Comparison of ENCODE assay signal across 18 mouse cellular contexts in genomic region chr12:40728373-40728772, GRCm38 (mm10).
A peak's percentile ranks its signal among the peaks of the same experiment; 100 is the strongest.
DNase-seq lines count a peak whose midpoint lies in the region; TF ChIP-seq lines count a peak whose summit lies in the region.
"Had no signal": no experiment of that assay in that cellular context is flagged by ENCODE, and none has a peak within 500 bp of the region (broad histone marks: within the 10 kb centered on the region; RNA-seq: fewer than 3 reads in every experiment).

No protein-coding gene starts in this region.

- no peak for TF ChIP-seq POLR2A in heart, adult 2 months (IDR thresholded peaks at IDR 0.05; ENCODE audit: insufficient read depth, low read depth, low read length)

- H3K79me2 ChIP-seq in heart, adult 2 months (replicated peaks; ENCODE audit: control insufficient read depth, insufficient read depth, low read length): no peaks in the 10 kb centered on the region

- H3K36me3 ChIP-seq in heart, adult 2 months (ENCODE audit: control insufficient read depth, insufficient read depth, low read length): no peaks in the 10 kb centered on the region; the same call in none of the 2 replicates
- H3K36me3 ChIP-seq in heart, embryonic 10.5 days: no peaks in the 10 kb centered on the region
- H3K36me3 ChIP-seq: embryonic facial prominence, embryonic 10.5 days; G1E had no signal

- H3K9ac ChIP-seq in heart, adult 2 months (ENCODE audit: low read depth, low read length): no peak overlapping the region
- H3K9ac ChIP-seq: forebrain, embryonic 13.5 days; forebrain, postnatal 0 days; hindbrain, embryonic 13.5 days had no signal

- no peaks in the 10 kb centered on the region for H3K9me3 ChIP-seq in heart, embryonic 10.5 days
- H3K9me3 ChIP-seq: embryonic facial prominence, embryonic 10.5 days; forebrain, embryonic 13.5 days; G1E; hindbrain, embryonic 13.5 days had no signal

- H3K4me1 ChIP-seq in heart, adult 2 months (ENCODE audit: control insufficient read depth, insufficient read depth, low read length): peaks cover 2% of the 10 kb centered on the region; the same call in 1 of the 2 replicates
- H3K4me1 ChIP-seq in heart, embryonic 10.5 days: no peaks in the 10 kb centered on the region
- H3K4me1 ChIP-seq: embryonic facial prominence, embryonic 10.5 days; forebrain, embryonic 13.5 days; hindbrain, embryonic 13.5 days had no signal

- no peak for DNase-seq in heart, adult 2 months
- DNase-seq in heart, embryonic 10.5 days (ENCODE audit: low spot score): no peak
- DNase-seq in layer of hippocampus, adult 2 months (ENCODE audit: low spot score in 2 of 2): no peak
- no peak for DNase-seq in layer of hippocampus, postnatal 25 days (ENCODE audit: extremely low spot score in 1 of 2, low spot score in 1 of 2)
- DNase-seq in brain, adult 2 months (ENCODE audit: low read depth, low spot score): peak; percentile 60
- DNase-seq in B cell, adult 2 months: no peak
- DNase-seq: adrenal gland, postnatal 14 days; cerebellum, adult 18-20 months; cerebellum, adult 9-11 months; cerebellum, postnatal 36 days; forebrain, postnatal 0 days; gastrocnemius, postnatal 10 days; heart, postnatal 14 days had no signal

- intact Hi-C loops in heart, adult 2 months (cut with DNase I): no loop called here

- TF ChIP-seq CTCF in heart, adult 2 months (IDR thresholded peaks at IDR 0.05): 0 out of 2 replicates have a peak, but pooled peaks have one; percentile 16
- TF ChIP-seq CTCF in layer of hippocampus, adult 2 months (conservative IDR thresholded peaks at IDR 0.05): peak; percentile 51

- no peaks in the 10 kb centered on the region for H3K27me3 ChIP-seq in heart, adult 2 months (ENCODE audit: control insufficient read depth, insufficient read depth, low read length)
- no peaks in the 10 kb centered on the region for H3K27me3 ChIP-seq in heart, embryonic 10.5 days (ENCODE audit: insufficient read depth, poor library complexity, severe bottlenecking)
- H3K27me3 ChIP-seq: forebrain, embryonic 13.5 days; hindbrain, embryonic 13.5 days had no signal

- H3K27ac ChIP-seq in heart, adult 2 months: no peak overlapping the region
- H3K27ac ChIP-seq in heart, embryonic 10.5 days: no peak overlapping the region
- H3K27ac ChIP-seq in layer of hippocampus, adult 2 months: no peak overlapping the region
- H3K27ac ChIP-seq: embryonic facial prominence, embryonic 10.5 days; forebrain, embryonic 13.5 days; hindbrain, embryonic 13.5 days; hindbrain, postnatal 0 days had no signal

- no peak overlapping the region for H3K4me3 ChIP-seq in heart, adult 2 months
- no peak overlapping the region for H3K4me3 ChIP-seq in heart, embryonic 10.5 days
- H3K4me3 ChIP-seq in layer of hippocampus, adult 2 months: no peak overlapping the region
- H3K4me3 ChIP-seq: embryonic facial prominence, embryonic 10.5 days; forebrain, embryonic 13.5 days; hindbrain, embryonic 13.5 days had no signal

- no peak for TF ChIP-seq EP300 in heart, adult 2 months (IDR thresholded peaks at IDR 0.05; ENCODE audit: insufficient read depth, low read depth, low read length)

- WGBS in heart, adult 2 months: 76% methylated on average over 2 of the region's 2 CpGs
- 75% methylated on average over 2 of the region's 2 CpGs for WGBS in heart, embryonic 10.5 days
